Mouse (Mus musculus) brain, embryonic 14.5 days (tissue): ENCODE data around the gene Ucp3. TPM values are rescaled to one million over a fixed set of nuclear protein-coding genes. Genes with fewer than 3 reads are reported as not detected.

Source experiments
- DNase-seq: peaks from one replicate; pipeline ENCODE4 v3.0.0-alpha.2; 2011; ENCODE audit warnings: low read depth
- CTCF ChIP-seq: fragments of 200-500 bp; IDR thresholded peaks from 2 replicates; pipeline ENCODE4 v1.5.1; 2012; ENCODE audit warnings: inconsistent platforms, mild to moderate bottlenecking, moderate library complexity, borderline replicate concordance; ENCODE audit not compliant: insufficient read depth, insufficient read length; ENCODE audit errors: extremely low read depth
- POLR2A ChIP-seq: fragments of 200-500 bp; IDR thresholded peaks from 2 replicates; pipeline ENCODE4 v1.6.1; 2012; ENCODE audit warnings: mild to moderate bottlenecking, inconsistent platforms, borderline replicate concordance; ENCODE audit not compliant: poor library complexity, insufficient read depth, insufficient read length, severe bottlenecking; ENCODE audit errors: extremely low read depth
- polyA plus RNA-seq: library from polyadenylated mRNA; depleted of rRNA; stranded (reverse); fragments of >200 nt; gene quantifications from 2 replicates; pipeline ENCODE4 v1.2.3, GENCODE M21; 2012

The Ucp3 gene
- polyA plus RNA-seq, 1 experiment = not detected

- TF ChIP-seq CTCF = no peak
- TF ChIP-seq POLR2A = no peak
- no peak for DNase-seq
These were observed 11.1 kb upstream of the Ucp3 start for GRCm38 (mm10) chr7:100461621-100462151.

GRCm38 (mm10) chr7:100463194-100463593, 9.6 kb upstream of the Ucp3 start:
- DNase-seq = no peak
- no peak for TF ChIP-seq POLR2A
- no peak for TF ChIP-seq CTCF

GRCm38 (mm10) chr7:100463757-100464156, 9.0 kb upstream of the Ucp3 start:
- TF ChIP-seq POLR2A = no peak
- TF ChIP-seq CTCF = no peak
- DNase-seq = no peak

- DNase-seq = no peak
- TF ChIP-seq CTCF (no peak), POLR2A (no peak)
These were observed 8.5 kb upstream of the Ucp3 start for GRCm38 (mm10) chr7:100464248-100464647.

GRCm38 (mm10) chr7:100465248-100465647, 7.5 kb upstream of the Ucp3 start:
- DNase-seq = no peak
- TF ChIP-seq CTCF = no peak
- TF ChIP-seq POLR2A = no peak

- DNase-seq = peak; percentile 40
- no peak for TF ChIP-seq POLR2A
- no peak for TF ChIP-seq CTCF
These were observed 7.0 kb upstream of the Ucp3 start for GRCm38 (mm10) chr7:100465656-100466309.

- DNase-seq = no peak
These were observed 5.8 kb upstream of the Ucp3 start for GRCm38 (mm10) chr7:100466781-100467510.

GRCm38 (mm10) chr7:100468761-100469160, 4.0 kb upstream of the Ucp3 start:
- no peak for DNase-seq
- TF ChIP-seq POLR2A = no peak
- TF ChIP-seq CTCF = no peak

More at GRCm38 (mm10) chr7:100466781-100467510, 5.8 kb upstream of the Ucp3 start:
- TF ChIP-seq CTCF = no peak
- TF ChIP-seq POLR2A = no peak

- DNase-seq = no peak
- no peak for TF ChIP-seq CTCF
- no peak for TF ChIP-seq POLR2A
These were observed 3.3 kb upstream of the Ucp3 start for GRCm38 (mm10) chr7:100469502-100469901.

- no peak for TF ChIP-seq CTCF
- TF ChIP-seq POLR2A = no peak
- no peak for DNase-seq
These were observed 1.9 kb upstream of the Ucp3 start for GRCm38 (mm10) chr7:100470796-100471406.

- no peak for DNase-seq
- TF ChIP-seq POLR2A = no peak
- no peak for TF ChIP-seq CTCF
These were observed 1.4 kb upstream of the Ucp3 start for GRCm38 (mm10) chr7:100471407-100471797.

GRCm38 (mm10) chr7:100473846-100474454, 1.2 kb downstream of the Ucp3 start:
- TF ChIP-seq CTCF (no peak), POLR2A (no peak)
- no peak for DNase-seq
